Mouse (Mus musculus) left cerebral cortex, postnatal 4 days (tissue): ENCODE results near the gene Nup133. TPM values are rescaled to one million over a fixed set of nuclear protein-coding genes. Genes with fewer than 3 reads are reported as not detected.
"Not testable (repeated sequence)": the region's sequence is repeated elsewhere in the genome, so short reads cannot be mapped to it uniquely, and the experiment has no call there.

Source experiments
- DNase-seq: peaks from one replicate; pipeline ENCODE4 v3.0.0-alpha.2; 2022
- intact Hi-C: fragments of 180-260 bp; cut with DNase I; formaldehyde crosslinking; loops from one replicate; pipeline ENCODE4 v1.15.1; 2025
- total RNA-seq, 2 experiments: library from RNA; stranded (reverse); gene quantifications; 2 replicates each; pipeline ENCODE4 v1.2.3; 2021

The Nup133 gene
- total RNA-seq = 10 to 100 TPM; 27.6 to 28.9 TPM

GRCm38 (mm10) chr8:123948942-123949685 lies at the start of gene Nup133:
Gene Nup133, minus strand, starts transcription at chr8:123949265.
- intact Hi-C loops = no loop called here
- DNase-seq = peak; percentile 100

DNA sequence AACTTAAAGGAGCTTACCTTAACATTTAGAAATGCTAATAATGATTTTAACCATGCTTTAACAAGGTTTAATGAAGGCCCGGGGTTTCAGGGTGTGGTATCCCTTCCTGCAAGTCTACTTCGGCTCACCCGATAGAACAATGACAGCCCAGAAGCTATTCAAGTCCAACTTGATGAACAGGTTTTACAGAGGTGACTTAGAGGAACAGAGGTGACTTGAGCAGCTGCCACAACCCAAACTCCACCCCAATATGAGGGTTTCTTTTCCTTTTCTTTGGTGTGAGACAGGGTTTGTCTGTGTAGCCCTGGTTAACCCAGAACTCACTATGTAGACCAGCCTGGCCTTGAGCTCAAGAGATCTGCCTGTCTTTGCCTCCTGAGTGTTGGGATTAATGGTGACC lies 44.9 kb upstream of the Nup133 start:
- no peak for DNase-seq
- intact Hi-C loops = no loop called here

GRCm38 (mm10) chr8:123993597-123993996 lies 44.5 kb upstream of the Nup133 start:
- intact Hi-C loops = no loop called here
- no peak for DNase-seq

DNA sequence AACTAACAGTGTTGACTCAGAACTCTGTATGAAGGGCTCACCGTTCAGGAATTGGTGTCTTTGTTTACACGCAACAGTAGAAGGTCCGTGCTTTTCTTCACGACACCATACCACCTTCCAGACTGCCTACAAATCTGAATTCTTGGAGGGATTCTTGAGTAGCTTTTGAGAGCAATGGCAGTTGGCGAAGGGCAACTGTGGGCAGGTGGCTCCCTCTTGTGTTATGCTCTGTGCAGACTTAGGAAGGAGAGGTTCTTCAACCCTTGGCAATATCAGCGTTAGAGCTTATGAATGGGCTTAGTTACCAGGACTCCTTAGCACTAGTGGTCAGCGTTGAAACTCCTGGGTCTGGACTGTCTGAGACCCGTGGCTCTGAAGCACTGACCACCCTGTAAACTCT lies 43.5 kb upstream of the Nup133 start:
- intact Hi-C loops = no loop called here
- DNase-seq = no peak

DNA sequence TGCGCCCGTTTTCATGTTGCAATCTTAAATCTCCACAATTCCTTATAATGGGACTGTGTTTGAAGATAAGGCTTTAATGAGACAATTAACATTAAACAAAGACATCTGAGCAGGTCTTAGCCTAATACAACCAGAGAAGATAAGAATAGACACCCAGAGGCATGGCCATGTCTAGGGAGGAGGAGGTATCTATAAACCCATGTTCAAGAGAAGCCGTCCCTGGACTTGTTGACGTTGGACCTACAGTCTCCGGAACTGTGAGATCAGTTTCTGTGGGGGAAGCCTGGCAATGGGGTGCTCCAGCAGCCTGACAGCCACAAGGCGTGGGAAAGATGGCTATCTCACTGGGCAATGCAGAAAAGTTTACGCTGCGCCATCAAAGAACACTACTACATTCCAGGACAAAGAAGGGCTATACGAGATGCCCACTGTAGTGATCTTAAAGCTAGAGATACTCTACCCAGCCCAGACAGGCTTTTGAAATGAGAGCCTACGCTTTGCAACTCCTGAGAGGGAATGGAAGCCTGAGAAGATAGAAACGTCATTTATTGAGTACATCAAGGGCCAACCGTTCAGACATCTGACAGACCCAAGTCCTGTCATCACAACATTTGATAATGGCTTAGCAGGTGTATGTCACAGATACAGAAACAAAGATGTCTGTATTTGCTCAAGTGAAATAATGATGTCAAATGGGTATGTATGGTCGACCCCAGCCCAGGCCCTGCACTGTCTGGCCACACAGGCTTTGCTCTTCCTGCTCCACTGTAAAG lies 41.4 kb upstream of the Nup133 start:
- intact Hi-C loops = no loop called here

DNA sequence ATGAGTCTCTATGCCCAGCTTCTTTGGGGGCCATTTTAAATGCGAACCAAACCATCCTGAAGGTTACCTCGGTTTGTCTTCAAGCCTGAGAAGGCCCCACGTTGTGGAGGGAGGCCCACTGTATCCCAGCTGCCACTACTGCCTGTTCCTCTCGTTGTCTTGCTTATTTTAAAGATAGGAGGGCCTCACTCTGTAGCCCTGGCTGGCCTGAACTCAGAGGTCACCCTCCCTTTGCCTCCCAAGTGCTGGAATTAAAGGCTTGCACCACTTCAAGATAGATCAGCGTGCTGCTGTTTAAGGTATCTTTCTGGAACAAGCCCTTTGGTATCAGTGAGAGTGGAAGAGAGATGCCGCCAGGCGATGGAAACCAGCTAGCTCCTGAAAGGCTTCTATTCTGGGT lies 40.1 kb upstream of the Nup133 start:
- DNase-seq = no peak
- intact Hi-C loops = no loop called here

More for the DNA sequence above, 41.4 kb upstream of the Nup133 start:
- no peak for DNase-seq

DNA sequence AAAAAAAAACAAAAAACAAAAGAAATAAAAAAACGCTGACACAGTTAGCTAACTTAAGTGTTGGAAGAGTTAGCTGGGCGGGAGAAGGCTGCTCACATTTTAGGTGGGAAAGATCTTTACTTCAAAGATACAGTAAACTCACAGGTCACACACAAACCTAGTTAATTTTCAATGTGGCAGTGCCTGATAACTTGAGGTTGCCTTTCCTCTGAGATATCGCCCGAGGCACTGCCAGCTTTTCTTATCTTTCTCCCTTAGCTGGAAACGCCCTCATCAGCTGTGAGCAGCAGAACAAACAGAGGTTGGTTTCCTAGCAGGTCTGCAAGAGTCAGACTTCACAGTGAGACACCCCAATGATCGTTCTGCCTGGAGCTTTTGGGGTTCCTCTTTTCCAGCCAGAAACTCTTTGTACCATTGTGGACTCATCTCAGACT lies 39.6 kb upstream of the Nup133 start:
- intact Hi-C loops = no loop called here
- DNase-seq = no peak

DNA sequence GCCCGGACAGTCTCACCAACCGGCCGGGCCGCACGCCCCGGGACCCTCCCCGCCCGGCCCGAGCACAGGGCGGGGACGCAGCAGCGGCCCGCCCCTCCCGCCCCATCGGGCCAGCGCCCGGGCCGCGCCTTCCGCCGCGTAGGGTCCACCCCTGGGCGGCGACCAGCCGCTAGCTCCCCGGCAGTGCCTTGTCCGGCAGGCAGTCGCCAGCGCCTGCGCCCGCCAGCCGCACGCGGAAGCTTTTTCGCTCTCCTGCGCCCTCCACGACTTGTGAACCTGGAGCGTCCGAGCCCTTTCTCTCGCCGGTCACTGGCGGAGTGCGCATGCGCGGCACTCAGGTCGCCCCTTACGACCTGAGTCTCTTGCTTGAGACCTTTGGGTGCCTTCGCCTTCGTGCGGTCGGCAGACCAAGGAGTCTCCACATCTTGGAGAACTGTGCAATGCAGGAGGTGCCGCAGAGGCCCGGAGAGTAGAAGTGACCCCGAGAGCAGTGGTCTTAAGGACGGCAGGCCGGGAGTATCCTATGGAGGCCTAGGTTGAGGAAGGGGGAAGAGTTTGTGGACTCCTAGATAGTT lies 33.8 kb upstream of the Nup133 start, which contains the start of gene Abcb10:
TSS of gene Abcb10 (minus strand) at position 297 of the 575 bp plus-strand sequence.
- intact Hi-C loops = no loop called here
- DNase-seq = peak; percentile 86

DNA sequence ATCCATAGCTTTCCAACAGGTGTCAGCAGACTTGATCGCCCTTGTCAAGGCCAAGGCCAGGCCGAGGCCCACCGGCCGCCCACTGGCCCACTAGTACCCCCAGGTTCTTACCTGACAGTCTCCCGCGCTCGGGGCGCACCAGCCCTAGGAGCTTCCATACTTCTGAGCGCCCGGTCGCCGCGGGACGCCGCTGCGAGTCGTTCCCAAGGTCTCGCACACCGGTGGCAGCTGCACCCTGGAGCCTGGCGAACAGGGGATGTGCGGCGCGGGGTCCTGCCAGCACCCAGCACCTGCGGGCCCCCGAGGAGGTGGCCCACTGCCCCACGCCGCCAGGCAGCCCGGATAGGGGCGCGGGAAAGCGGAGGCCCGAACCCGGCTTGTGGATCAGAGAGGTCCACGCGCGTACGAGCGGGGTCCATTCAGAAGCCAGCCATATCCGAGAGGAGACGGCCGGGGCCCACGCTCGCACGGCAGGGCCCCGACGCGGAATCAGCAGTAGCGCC lies 33.3 kb upstream of the Nup133 start:
- DNase-seq = peak; percentile 31
- intact Hi-C loops = no loop called here

- DNase-seq = no peak
- intact Hi-C loops = no loop called here
These were observed 32.6 kb upstream of the Nup133 start for GRCm38 (mm10) chr8:123981674-123982073.

DNA sequence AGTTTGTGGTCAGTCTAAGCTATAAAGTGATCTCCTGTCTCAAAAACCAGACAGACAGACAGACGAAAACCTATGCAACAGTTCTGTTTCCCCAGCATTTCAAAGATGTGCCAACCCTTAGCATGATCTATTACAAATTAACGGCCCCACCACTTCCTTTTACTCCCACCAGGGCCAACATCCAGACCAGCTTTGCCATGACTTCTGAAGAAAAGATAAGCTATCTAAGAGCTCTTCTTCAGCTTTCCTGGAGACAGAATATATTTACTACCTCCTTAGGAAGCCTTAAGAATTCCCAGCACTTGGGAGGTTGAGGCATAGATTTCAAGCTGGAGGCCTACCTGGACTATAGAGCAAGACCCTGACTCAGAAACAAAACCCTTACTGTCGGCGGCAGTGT lies 31.2 kb upstream of the Nup133 start:
- no peak for DNase-seq
- intact Hi-C loops = no loop called here

GRCm38 (mm10) chr8:123978926-123979325 lies 29.9 kb upstream of the Nup133 start:
- no peak for DNase-seq
- intact Hi-C loops = no loop called here

- intact Hi-C loops = no loop called here
These were observed 29.2 kb upstream of the Nup133 start for GRCm38 (mm10) chr8:123978166-123978838.

GRCm38 (mm10) chr8:123977499-123977898 lies 28.4 kb upstream of the Nup133 start:
- intact Hi-C loops = no loop called here
- no peak for DNase-seq

More at GRCm38 (mm10) chr8:123978166-123978838, 29.2 kb upstream of the Nup133 start:
- DNase-seq = peak; percentile 49

DNA sequence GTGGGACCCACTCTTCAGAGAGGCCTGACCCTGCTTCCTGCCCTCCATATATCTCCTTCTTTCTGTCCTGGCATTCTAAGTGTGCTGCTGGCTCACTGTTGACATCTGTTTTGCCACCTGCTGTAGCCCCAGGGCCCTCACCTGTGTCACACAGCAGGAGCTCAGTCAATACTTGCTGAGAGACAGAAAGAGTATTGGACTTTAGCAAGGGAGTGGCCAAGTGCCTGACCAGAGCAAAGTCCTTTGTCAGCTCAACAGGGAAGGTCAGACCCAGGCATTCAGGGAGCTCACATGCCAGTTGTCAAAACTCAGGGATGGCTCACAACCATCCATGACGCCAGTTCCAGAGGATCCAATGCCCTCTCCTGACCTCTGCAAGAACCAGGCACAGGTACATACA lies 24.4 kb upstream of the Nup133 start:
- intact Hi-C loops = no loop called here
- no peak for DNase-seq

- intact Hi-C loops = no loop called here
- no peak for DNase-seq
These were observed 17.8 kb upstream of the Nup133 start for GRCm38 (mm10) chr8:123966896-123967295.

DNA sequence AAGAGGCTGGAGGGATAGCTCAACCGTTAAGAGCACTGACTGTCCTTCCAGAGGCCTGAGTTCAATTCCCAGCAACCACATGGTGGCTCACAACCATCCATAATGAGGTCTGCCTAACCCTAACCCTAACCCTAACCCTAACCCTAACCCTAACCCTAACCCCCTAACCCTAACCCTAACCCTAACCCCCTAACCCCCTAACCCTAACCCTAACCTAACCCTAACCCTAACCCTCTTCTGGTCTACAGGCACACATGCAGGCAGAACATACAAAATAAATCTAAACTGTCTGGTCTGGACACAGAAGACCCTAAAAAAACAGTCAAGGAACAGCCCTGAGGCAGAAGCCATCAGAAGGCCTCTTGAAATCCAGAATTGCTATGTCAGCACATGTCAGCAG lies 12.3 kb upstream of the Nup133 start:
- DNase-seq = no peak
- intact Hi-C loops = no loop called here

DNA sequence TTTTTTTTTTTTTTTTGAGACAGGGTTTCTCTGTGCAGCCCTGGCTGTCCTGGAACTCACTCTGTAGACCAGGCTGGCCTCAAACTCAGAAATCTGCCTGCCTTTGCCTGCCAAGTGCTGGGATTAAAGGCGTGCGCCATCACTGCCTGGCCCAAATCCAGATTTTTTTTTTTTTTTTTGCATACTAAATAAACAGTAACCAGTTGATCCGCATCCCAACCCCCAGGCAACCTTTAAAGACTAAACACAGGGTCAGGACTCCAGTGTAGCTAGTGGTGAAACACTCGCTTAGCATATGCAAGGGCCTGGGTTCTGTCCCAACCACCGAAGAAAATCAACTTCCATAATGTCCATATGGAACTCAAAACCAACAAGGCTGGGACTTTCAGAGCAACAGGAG lies 11.5 kb upstream of the Nup133 start:
- intact Hi-C loops, DNase-seq: not testable (repeated sequence)

- DNase-seq = no peak
- intact Hi-C loops = no loop called here
These were observed 11.0 kb upstream of the Nup133 start for GRCm38 (mm10) chr8:123960056-123960455.

- DNase-seq = no peak
- intact Hi-C loops = no loop called here
These were observed 10.4 kb upstream of the Nup133 start for GRCm38 (mm10) chr8:123959473-123959872.

DNA sequence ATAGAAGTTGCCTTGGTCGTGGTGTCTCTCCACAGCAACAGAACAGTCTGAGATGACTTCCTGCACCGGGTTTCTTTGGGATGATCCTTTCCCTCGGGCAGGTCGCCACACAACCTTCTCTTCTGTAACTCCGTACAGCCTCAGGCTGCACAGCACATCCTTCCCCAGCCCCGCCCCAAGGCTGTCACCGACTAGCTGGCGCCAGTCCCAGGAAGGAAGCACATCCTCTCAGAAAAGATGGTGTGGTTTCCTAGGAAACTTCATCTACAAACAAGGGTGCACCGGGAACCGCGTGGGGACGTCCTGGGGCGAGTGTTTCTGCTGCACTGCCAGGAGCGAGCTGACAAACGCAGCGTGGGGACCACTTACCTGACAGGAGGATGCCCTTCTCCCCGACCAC lies 9.1 kb upstream of the Nup133 start:
- no peak for DNase-seq

More for the DNA sequence above, 9.1 kb upstream of the Nup133 start:
- intact Hi-C loops = no loop called here
